Mouse (Mus musculus) lung, postnatal 0 days (tissue): Measurements from ENCODE around the gene Ehbp1.

Source experiments
- CTCF ChIP-seq: IDR thresholded peaks from 2 replicates; pipeline ENCODE4 v1.5.1; 2016; ENCODE audit warnings: antibody characterized with exemption, mild to moderate bottlenecking
- EP300 ChIP-seq: IDR thresholded peaks from 2 replicates; pipeline ENCODE4 v1.6.1; 2016; ENCODE audit warnings: antibody characterized with exemption, mild to moderate bottlenecking, control low read depth

- TF ChIP-seq CTCF (no peak), EP300 (no peak)
These were observed 86.7 kb downstream of the Ehbp1 start for GRCm38 (mm10) chr11:22255418-22255817.
